Mouse (Mus musculus) limb, embryonic 10.5 days (tissue): ENCODE results near the gene Cyp8b1. TPM values are rescaled to one million over a fixed set of nuclear protein-coding genes. Genes with fewer than 3 reads are reported as not detected.

Experiments used
- DNase-seq: peaks from one replicate; pipeline ENCODE4 v3.0.0-alpha.2; 2017; ENCODE audit warnings: low spot score
- H3K27ac ChIP-seq: fragments of 300-500 bp; sonication (generic); 2 replicates; pipeline ENCODE4 v1.5.1; 2016; ENCODE audit warnings: mild to moderate bottlenecking
- H3K27me3 ChIP-seq: fragments of 300-500 bp; sonication (generic); 2 replicates; pipeline ENCODE4 v1.6.1; 2016; ENCODE audit warnings: low read depth, mild to moderate bottlenecking; ENCODE audit not compliant: poor library complexity, severe bottlenecking
- H3K36me3 ChIP-seq: fragments of 300-500 bp; sonication (generic); 2 replicates; pipeline ENCODE4 v1.6.1; 2016; ENCODE audit warnings: mild to moderate bottlenecking, moderate library complexity
- H3K4me1 ChIP-seq: fragments of 300-500 bp; sonication (generic); 2 replicates; pipeline ENCODE4 v1.6.1; 2016
- H3K4me3 ChIP-seq: fragments of 300-500 bp; sonication (generic); 2 replicates; pipeline ENCODE4 v1.5.1; 2016; ENCODE audit warnings: mild to moderate bottlenecking, moderate library complexity
- H3K9me3 ChIP-seq: fragments of 300-500 bp; sonication (generic); replicated peaks from 2 replicates; pipeline ENCODE4 v1.6.1; 2016; ENCODE audit warnings: mild to moderate bottlenecking
- WGBS: fragments of 180-500 bp; shearing (Covaris S2); methylation state at CpG from one replicate; pipeline ENCODE4 v1.1.7; 2016; 5-methylcytosine and 5-hydroxymethylcytosine counted together
- polyA plus RNA-seq: library from polyadenylated mRNA; unstranded; fragments of >200 nt; fragmentation: Nextera tagmentation; extraction: Ambion mirVana; gene quantifications from 2 replicates; pipeline ENCODE4 v1.2.1, GENCODE M21; 2016

Cyp8b1 gene
- polyA plus RNA-seq, 1 experiment from 2014 or later = not detected

DNA sequence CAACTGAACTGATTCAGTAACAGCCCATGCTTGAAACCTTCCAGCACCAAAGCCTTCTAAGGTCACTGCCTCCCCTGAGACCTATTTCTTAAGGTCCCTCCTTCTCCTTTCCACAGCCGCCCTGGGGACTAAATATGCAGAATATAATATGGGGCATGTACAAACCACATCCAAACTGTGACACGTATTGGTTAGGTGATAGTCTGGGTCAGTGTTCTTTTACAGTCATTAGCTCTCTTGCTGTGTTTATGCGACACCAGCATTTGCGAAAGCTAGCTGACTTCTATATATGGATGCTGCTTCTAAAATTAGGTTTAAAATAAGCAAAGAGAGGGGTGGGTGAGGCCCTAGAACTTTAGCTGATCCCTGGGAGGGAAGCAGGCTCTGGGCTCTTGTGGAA lies 19.3 kb downstream of the Cyp8b1 start:
- Histone ChIP-seq H3K36me3 (no peaks in the 10 kb centered on the region), H3K4me3 (no peak overlapping the region), H3K27ac (no peak overlapping the region), H3K9me3 (no peaks in the 10 kb centered on the region), H3K27me3 (no peaks in the 10 kb centered on the region), H3K4me1 (no peaks in the 10 kb centered on the region)
- DNase-seq = no peak
- 90% methylated on average over 4 of the region's 4 CpGs for WGBS

DNA sequence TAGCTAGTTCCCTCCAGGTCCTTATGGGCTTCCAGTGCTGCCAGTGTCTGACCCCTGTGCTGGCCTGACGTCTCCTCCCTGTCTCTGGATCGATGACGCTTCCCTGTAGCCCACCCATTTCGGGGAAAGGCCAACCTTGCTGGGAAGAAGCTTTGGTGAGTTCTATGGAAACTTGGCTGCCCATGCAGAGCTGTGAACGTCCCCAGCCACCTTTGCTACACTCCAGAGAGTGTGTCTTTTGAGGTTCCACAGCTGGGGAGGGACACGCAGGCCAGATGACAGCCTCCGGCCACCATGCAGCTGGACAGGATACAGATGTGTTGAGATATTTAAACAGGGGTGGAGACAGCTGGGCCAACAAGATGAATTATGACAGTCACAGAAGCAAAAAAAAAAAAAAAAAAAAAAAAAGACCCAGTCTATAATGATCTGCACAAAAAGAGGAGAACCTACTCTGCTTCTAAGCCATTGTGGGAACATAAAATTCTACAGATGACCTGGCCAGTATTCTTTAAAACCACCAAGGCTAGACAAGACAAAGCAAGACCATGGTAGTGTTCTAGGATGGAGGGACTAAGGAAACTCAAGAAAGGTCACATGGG lies 20.6 kb downstream of the Cyp8b1 start:
- Histone ChIP-seq H3K27me3 (no peaks in the 10 kb centered on the region), H3K27ac (no peak overlapping the region), H3K4me3 (no peak overlapping the region), H3K36me3 (no peaks in the 10 kb centered on the region), H3K4me1 (peaks cover 5% of the 10 kb centered on the region), H3K9me3 (no peaks in the 10 kb centered on the region)
- 75% methylated on average over 7 of the region's 7 CpGs for WGBS
- no peak for DNase-seq

DNA sequence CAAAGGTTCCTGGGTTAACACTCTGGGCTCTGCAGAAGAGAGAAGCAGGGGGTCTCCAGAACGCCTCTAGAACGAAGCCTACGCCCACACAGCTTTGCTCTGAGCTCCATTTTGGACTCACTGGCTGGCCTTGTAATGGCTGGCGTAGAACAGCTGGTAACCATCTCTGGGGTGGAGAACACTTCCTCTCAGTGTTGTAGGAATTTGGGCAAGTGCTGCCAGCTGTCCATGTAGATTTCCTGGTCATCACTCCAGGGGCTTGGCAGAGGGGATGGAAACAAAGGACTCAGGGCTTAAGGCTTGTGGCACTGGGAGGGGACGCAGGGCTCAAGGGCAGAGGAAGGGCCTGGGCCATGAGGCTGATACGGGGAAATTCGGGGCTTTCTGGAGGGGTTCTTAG lies 21.7 kb downstream of the Cyp8b1 start:
- Histone ChIP-seq H3K4me1 (peaks cover 9% of the 10 kb centered on the region), H3K9me3 (no peaks in the 10 kb centered on the region), H3K27me3 (no peaks in the 10 kb centered on the region), H3K36me3 (no peaks in the 10 kb centered on the region), H3K27ac (no peak overlapping the region), H3K4me3 (no peak overlapping the region)
- WGBS = 85% methylated on average over 7 of the region's 7 CpGs
- no peak for DNase-seq

DNA sequence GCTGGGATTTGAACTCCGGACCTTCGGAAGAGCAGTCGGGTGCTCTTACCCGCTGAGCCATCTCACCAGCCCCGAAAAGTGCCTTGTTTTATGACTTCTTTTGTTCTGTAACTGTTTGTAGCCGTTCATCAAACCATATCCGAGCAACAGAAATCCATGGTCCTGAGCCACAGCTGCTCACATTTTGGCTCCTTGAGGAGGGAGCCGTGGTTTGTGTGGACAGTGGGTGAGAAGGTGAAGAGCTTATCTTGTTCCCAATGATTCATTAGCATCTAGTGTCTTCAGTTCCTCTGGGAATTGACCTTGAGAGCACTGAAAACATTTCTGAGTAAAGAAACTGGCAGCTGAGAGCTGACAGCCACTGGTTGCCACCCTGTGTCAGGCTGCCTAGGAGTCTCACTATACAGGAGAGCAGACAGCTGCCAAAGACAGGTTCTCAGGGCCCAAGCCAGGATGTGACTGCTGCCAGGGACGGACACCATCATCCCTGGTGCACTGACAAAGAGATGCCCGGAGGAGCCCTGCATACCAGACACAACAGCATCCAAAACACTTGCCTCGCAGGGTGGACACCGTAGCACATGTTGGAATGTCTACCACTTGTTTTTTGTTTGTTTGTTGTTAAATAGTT lies 23.9 kb downstream of the Cyp8b1 start:
- H3K27ac ChIP-seq = no peak overlapping the region
- no peak overlapping the region for H3K4me3 ChIP-seq
- H3K9me3 ChIP-seq = no peaks in the 10 kb centered on the region
- DNase-seq = no peak
- H3K4me1 ChIP-seq = peaks cover 9% of the 10 kb centered on the region
- 88% methylated on average over 12 of the region's 12 CpGs for WGBS
- no peaks in the 10 kb centered on the region for H3K27me3 ChIP-seq
- H3K36me3 ChIP-seq = no peaks in the 10 kb centered on the region

GRCm38 (mm10) chr9:121891301-121891700 lies 24.8 kb downstream of the Cyp8b1 start:
- H3K4me3 ChIP-seq = no peak overlapping the region
- H3K27me3 ChIP-seq = no peaks in the 10 kb centered on the region
- peaks cover 9% of the 10 kb centered on the region for H3K4me1 ChIP-seq
- H3K9me3 ChIP-seq = no peaks in the 10 kb centered on the region
- no peak for DNase-seq
- H3K27ac ChIP-seq = no peak overlapping the region
- H3K36me3 ChIP-seq = no peaks in the 10 kb centered on the region
- 89% methylated on average over 9 of the region's 9 CpGs for WGBS

DNA sequence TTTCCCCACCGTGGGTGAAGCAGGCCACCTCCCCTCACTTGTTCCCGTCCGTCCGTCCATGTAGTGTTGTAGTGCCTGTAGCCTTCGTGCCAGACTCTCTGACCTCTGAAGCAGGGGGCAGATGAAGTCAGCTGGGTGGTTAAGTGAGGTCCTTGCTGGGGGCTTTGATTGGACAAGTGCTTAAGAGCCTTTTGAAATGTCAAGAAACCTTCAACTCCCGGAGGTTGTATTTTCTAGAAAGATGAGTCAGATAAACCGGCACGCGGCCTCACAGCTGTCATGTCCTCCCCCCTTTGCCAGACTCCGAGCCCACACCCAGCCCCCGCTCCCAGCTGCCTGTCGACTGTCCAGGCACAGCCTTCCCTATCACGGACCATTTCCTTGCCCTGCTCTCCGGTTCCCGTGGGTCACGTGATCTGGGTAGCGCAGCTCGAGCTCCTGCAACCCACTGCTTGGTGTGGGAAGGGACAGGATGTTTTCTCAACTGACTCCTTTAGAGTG lies 25.6 kb downstream of the Cyp8b1 start:
- Histone ChIP-seq H3K9me3 (no peaks in the 10 kb centered on the region), H3K4me3 (no peak overlapping the region), H3K4me1 (peaks cover 9% of the 10 kb centered on the region), H3K27ac (no peak overlapping the region), H3K36me3 (no peaks in the 10 kb centered on the region), H3K27me3 (no peaks in the 10 kb centered on the region)
- 31% methylated on average over 18 of the region's 18 CpGs for WGBS
- DNase-seq = peak; percentile 40

- Histone ChIP-seq H3K27me3 (no peaks in the 10 kb centered on the region), H3K9me3 (no peaks in the 10 kb centered on the region), H3K4me1 (peaks cover 9% of the 10 kb centered on the region), H3K4me3 (no peak overlapping the region), H3K27ac (no peak overlapping the region), H3K36me3 (no peaks in the 10 kb centered on the region)
- WGBS = 78% methylated on average over 4 of the region's 4 CpGs
- no peak for DNase-seq
These were observed 26.1 kb downstream of the Cyp8b1 start for GRCm38 (mm10) chr9:121889927-121890440.

DNA sequence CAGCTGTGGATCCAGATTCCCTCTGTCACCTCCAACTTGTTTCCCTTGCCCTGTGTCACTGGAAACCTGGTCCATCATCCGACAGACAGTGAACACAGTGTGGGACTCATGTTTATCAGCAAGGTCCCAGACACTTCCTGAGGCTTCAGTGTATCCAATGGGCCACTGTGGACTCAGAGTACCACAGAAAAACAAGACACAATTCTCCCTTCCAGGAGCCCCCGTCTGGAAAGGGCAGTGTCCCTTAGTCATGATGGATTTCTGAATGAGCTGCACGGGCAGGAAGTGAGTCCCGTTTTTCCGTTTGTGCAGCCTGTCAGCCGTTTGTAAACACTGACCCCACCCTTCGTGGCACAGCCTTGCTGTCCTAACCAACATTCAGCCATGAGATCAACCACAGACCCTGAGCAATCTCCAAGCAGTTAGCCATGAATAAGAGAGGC lies 34.1 kb downstream of the Cyp8b1 start:
- no peak overlapping the region for H3K4me3 ChIP-seq
- 65% methylated on average over 7 of the region's 7 CpGs for WGBS

DNA sequence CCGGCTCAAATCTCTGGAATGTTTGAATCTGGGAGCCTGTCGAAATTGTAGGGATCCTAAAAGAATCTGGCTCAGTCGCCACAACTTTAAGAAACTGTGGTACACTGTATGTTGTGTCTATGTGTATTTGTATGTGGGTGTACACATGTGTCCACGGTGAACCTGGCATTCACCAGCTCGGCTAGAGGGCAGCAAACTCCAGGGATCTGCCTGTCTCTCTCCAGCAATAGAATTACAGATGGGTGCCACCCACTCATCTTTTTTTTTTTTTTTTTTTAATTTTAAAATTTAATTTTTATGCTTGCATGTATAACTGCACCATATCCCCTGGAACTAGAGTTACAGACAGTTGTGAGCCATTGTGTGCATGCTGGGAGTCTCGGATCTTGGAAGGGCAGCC lies 34.8 kb downstream of the Cyp8b1 start:
- H3K36me3 ChIP-seq = no peaks in the 10 kb centered on the region
- no peak for DNase-seq
- H3K4me1 ChIP-seq = peaks cover 5% of the 10 kb centered on the region; the same call in 1 of the 2 replicates
- WGBS = 81% methylated on average over 6 of the region's 6 CpGs
- H3K27ac ChIP-seq = no peak overlapping the region
- H3K9me3 ChIP-seq = no peaks in the 10 kb centered on the region
- no peak overlapping the region for H3K4me3 ChIP-seq
- H3K27me3 ChIP-seq = peaks cover 3% of the 10 kb centered on the region; the same call in 1 of the 2 replicates

More for the DNA sequence above, 34.1 kb downstream of the Cyp8b1 start:
- no peak for DNase-seq
- H3K27me3 ChIP-seq = no peaks in the 10 kb centered on the region
- H3K4me1 ChIP-seq = peaks cover 5% of the 10 kb centered on the region; the same call in 1 of the 2 replicates
- no peaks in the 10 kb centered on the region for H3K9me3 ChIP-seq
- no peak overlapping the region for H3K27ac ChIP-seq
- H3K36me3 ChIP-seq = no peaks in the 10 kb centered on the region

DNA sequence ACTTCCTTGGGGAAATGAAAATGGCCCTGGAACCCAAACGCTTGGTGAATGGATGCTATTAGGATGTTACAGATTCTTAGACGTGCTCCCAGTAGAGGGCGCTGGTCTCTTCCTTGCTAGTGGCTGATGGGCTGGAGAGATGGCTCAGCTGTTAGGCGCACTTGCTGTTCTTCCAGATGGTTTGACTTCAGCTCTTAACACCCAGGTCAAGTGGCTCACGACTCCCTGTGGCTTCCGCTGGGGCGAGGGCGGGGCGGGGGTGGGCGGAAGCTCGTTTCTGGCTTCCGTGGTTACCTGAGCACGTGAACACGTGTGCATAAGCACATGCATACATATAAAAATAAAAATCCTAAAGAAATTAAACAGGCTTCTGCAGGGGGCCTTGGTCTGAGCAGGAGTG lies 35.3 kb downstream of the Cyp8b1 start:
- Histone ChIP-seq H3K4me1 (peaks cover 5% of the 10 kb centered on the region; the same call in 1 of the 2 replicates), H3K27me3 (peaks cover 5% of the 10 kb centered on the region; the same call in 1 of the 2 replicates)
- peak; percentile 64 for DNase-seq

GRCm38 (mm10) chr9:121877052-121877740 lies 38.9 kb downstream of the Cyp8b1 start:
- peaks cover 8% of the 10 kb centered on the region; the same call in 1 of the 2 replicates for H3K4me1 ChIP-seq
- DNase-seq = no peak
- no peaks in the 10 kb centered on the region for H3K36me3 ChIP-seq
- 14% methylated on average over 3 of the region's 3 CpGs for WGBS
- H3K9me3 ChIP-seq = no peaks in the 10 kb centered on the region
- H3K27me3 ChIP-seq = peaks cover 19% of the 10 kb centered on the region
- no peak overlapping the region for H3K4me3 ChIP-seq
- H3K27ac ChIP-seq = no peak overlapping the region

More for the DNA sequence above, 35.3 kb downstream of the Cyp8b1 start:
- Histone ChIP-seq H3K27ac (no peak overlapping the region), H3K36me3 (no peaks in the 10 kb centered on the region), H3K9me3 (no peaks in the 10 kb centered on the region), H3K4me3 (no peak overlapping the region)
- WGBS = 23% methylated on average over 14 of the region's 14 CpGs

- Histone ChIP-seq H3K27ac (no peak overlapping the region), H3K9me3 (no peaks in the 10 kb centered on the region), H3K27me3 (peaks cover 31% of the 10 kb centered on the region), H3K36me3 (no peaks in the 10 kb centered on the region), H3K4me1 (peaks cover 16% of the 10 kb centered on the region), H3K4me3 (no peak overlapping the region)
- no peak for DNase-seq
These were observed 42.5 kb downstream of the Cyp8b1 start for GRCm38 (mm10) chr9:121873578-121873977.
